Mouse (Mus musculus): ENCODE data around the gene Stard3.

Gene Stard3

DNA sequence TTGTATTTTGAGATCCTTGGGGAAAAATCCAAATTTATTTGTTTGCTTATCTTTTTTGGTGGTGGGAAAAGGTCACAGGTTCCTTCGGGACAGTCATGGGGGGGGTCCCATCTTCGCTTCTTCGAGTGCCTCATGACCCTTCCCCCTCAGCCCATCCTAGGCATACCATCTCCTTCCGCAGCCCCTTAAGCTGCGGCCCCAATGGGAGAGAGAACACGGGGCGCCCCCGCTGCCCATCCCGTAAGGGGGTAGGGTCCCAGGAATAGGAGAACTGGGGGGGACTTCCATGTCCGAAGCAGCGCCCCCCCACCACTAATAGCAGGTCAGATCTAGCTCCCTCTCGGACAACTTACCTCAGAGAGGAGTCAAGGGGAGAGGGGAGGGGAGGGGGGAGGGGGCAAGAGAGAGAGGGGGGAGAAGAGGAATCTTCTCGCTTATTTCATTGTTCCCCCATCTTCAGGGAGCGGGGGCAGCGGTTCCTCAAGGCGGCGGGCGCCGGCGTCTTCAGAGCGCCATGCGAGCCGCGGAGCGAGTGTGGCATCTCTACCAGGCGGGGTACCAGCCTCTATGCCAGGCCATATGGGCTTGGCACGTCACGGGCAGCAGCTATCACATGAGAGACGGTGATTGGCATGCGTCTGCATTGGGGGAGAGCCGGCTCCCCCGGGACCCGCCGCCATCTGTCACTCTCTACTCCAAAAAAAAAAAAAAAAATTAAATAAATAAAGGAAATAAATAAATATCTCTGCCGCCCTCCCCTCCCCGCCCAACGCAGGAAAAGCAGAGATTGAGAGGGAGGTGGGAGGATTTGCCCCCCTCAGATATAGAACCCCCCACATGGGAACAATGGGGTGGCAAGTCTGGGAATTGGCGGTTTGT is 28.8 kb upstream of the Stard3 start, which contains the start of gene Neurod2:
Gene Neurod2, minus strand, starts transcription at position 568 of the 879 bp plus-strand sequence.
- no peak for DNase-seq (ENCODE audit: low read depth, low spot score)

GRCm38 (mm10) chr11:98329960-98330744 is 28.0 kb upstream of the Stard3 start:
- DNase-seq (ENCODE audit: low read depth, low spot score), result no peak

DNA sequence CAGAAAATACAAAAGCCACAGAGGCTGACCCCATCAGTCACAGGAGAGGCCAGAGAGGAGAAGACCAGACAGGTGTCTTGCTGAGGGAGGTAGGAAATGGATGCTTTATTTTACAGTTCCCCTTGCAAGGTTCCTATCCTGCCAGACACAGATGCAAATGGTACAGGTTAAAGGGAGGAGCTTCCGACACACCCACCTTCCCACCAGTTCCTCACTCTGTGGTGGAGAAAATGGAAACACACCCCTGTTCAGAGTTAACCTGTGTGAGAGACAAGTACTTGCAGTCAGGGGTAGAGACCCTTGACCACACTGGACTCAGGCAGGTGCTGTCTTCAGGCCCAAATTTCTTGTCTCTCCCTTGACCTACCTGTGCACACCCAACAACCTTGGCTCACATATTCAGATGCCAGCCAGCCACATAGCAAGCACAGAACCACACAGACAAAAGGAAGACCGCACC is 27.4 kb upstream of the Stard3 start:
- DNase-seq (ENCODE audit: low read depth, low spot score), result no peak

DNA sequence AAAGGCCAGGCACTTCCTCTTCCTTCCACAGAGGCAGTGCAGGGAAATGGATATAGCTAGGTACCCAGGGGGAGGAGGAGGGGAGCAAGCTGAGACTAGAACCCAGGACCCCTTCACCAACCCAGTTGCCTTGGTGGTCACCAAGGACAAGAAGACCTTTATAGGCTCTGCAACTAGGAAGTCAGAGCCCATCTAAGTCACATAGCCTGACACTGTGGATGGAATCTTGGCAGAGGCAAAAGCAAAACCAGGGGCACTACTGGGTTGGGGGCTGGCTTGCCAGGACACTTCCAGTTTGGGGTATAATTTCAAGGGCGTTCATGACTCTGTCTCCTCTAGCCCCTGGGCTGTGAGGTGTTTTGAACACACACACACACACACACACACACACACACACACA is 26.8 kb upstream of the Stard3 start:
- DNase-seq (ENCODE audit: low read depth, low spot score), result no peak

DNA sequence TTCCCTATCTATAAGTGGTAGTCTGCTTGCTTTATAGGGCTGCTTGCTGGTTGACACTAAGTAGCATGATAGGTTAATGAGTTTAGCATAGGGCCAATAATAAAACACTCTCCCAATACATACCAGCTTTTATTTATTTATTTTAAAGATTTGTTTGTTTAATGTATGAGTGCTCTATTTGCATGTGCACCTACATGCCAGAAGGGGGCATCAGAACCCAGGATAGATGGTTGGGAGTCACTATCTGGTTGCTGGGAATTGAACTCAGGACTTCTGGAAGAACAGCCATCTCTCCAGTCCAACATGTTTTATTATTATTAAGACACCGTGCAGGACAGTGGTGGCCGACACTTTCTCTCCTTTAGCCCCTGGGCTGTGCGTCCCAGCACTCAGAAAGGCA is 26.0 kb upstream of the Stard3 start:
- no peak for DNase-seq (ENCODE audit: low read depth, low spot score)

GRCm38 (mm10) chr11:98332841-98333240 is 25.3 kb upstream of the Stard3 start:
- no peak for DNase-seq (ENCODE audit: low read depth, low spot score)

DNA sequence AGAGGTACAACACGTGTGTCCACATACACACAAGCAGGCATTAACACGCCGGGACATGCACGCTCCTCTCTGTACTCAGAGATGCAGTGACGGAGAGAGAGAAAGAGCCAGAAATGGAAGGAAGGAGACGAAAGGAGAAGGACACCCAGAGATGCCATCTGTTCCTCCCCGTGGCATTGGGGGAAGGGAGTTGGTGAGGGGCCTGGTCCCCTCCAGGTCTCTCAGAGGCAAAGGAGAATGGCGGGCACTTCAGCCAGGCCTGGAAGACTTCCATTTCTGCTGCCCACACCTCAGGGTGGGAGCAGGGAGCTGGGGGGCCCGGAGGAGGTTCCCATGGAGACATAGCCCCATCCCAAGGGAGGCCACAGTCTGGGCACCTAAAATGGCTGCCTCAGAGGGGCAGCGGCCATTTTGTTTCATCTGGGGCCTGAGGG is 24.9 kb upstream of the Stard3 start:
- no peak for DNase-seq (ENCODE audit: low read depth, low spot score)

- DNase-seq (ENCODE audit: low read depth, low spot score), result no peak
These were observed 24.0 kb upstream of the Stard3 start for GRCm38 (mm10) chr11:98333981-98334741.

DNA sequence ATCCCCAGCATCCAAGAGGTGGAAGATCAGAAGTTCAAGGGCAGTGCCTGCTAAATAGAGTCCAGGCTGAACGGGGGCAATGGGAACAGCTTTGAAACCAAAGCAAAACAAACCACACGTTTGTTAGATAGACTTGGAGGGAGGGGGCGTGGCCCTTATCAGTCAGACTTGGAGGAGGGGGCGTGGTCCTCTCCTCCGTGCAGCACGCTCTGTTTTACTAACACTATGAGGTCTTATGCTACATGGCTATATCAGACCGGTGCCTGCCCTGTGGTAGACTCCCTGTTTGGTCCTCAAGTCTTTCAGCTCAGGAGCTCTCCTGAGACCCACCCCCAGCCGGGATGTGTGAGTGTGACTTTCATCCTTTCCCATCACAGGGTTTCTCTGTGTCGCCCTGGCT is 22.9 kb upstream of the Stard3 start:
- peak; percentile 66 for DNase-seq (ENCODE audit: low read depth, low spot score)

- DNase-seq (ENCODE audit: low read depth, low spot score), result peak; percentile 78
These were observed 21.7 kb upstream of the Stard3 start for GRCm38 (mm10) chr11:98336245-98337107.

GRCm38 (mm10) chr11:98338507-98338961 is 19.6 kb upstream of the Stard3 start:
- DNase-seq (ENCODE audit: low read depth, low spot score), result peak; percentile 44

DNA sequence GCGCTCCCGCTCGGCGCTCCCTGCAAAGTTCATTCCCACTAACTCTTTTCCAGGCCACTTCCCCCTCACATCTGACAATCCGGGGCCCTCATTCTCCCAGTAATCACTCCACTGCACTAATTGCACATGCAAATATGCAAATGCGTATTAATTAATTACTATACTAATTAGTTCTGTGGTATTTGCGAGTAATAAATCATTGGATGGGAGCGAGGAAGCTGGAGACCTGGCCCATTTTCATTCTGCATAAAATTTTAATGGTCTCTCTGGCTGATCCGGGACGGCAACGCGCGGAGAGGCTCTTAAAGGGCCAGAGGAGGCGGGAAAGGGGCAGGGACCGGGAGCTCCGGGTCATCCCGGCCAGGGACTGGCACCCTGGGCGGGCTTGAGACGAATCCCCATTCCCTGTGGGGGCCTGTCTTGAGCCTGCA is 19.1 kb upstream of the Stard3 start:
- peak; percentile 40 for DNase-seq (ENCODE audit: low read depth, low spot score)

GRCm38 (mm10) chr11:98339679-98340287 is 18.4 kb upstream of the Stard3 start:
- DNase-seq (ENCODE audit: low read depth, low spot score), result no peak

DNA sequence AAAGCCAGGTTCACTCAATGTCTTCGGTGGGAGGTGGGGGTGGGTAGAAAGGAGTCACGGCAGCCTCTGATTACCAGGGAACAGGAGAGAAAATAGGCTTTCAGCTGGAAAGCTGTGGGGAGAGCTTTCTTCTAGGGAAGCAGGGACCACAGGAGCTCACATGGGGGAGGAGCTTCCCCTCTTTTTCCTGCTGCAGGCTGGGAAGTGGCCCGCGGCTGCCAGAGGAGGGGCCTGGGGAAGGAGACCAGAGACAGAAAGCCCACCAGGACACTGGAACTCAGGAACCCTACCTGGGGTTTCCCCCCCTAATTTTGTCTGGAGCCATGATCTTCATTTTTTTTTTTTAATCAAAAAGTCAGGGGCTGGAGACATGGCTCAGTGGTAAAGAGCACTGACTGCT is 17.6 kb upstream of the Stard3 start:
- no peak for DNase-seq (ENCODE audit: low read depth, low spot score)

DNA sequence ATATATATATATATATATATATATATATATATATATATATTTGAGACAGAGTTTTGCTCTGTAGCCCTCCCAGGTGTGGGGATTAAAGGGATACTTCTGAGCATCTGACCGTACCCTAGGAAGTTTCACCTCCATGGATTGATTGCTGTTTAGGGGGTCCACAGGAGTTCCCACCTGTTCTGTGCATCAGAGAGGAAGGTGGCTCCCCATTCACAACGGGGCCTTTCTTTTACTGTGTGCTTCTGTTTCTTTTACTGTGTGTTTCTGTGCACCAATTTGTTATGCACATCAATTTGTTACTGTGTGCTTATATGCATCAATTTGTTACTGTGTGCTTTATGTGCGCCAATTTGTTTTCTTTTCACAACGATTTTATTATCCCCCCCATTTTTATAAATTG is 17.0 kb upstream of the Stard3 start:
- no peak for DNase-seq (ENCODE audit: low read depth, low spot score)

- DNase-seq (ENCODE audit: low read depth, low spot score), result peak; percentile 86
These were observed 15.9 kb upstream of the Stard3 start for GRCm38 (mm10) chr11:98342000-98342945.

DNA sequence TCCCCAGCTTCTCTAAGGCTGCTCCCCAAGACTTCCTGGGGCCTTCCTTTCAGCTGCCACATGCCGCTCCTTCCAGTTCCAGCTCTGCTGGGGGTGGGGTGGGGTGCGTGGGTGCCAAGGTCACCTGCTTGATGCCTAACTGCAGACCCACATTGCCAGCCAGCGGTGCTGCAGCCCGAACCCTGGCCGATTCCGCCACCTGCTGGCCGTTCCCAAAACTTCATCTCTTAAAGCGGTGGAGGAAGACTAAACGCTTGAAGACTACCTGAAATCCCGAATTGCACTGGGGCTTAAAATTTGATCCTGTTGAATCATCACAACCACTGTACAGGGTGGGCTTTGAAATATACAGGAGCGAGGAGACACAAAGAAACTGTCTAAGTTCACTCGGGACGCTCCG is 12.9 kb upstream of the Stard3 start:
- peak; percentile 86 for DNase-seq (ENCODE audit: low read depth, low spot score)

- DNase-seq (ENCODE audit: low read depth, low spot score), result no peak
These were observed 12.0 kb upstream of the Stard3 start for GRCm38 (mm10) chr11:98346168-98346567.

All from R1 (cell line).